Mouse (Mus musculus): ENCODE measurements around the gene Atpaf2. TPM values are rescaled to one million over a fixed set of nuclear protein-coding genes. Genes with fewer than 3 reads are reported as not detected.
A peak's percentile ranks its signal among the peaks of the same experiment; 100 is the strongest.

Gene Atpaf2
- polyA plus RNA-seq, 1 experiment from 2014 or later, result 40.1 TPM

DNA sequence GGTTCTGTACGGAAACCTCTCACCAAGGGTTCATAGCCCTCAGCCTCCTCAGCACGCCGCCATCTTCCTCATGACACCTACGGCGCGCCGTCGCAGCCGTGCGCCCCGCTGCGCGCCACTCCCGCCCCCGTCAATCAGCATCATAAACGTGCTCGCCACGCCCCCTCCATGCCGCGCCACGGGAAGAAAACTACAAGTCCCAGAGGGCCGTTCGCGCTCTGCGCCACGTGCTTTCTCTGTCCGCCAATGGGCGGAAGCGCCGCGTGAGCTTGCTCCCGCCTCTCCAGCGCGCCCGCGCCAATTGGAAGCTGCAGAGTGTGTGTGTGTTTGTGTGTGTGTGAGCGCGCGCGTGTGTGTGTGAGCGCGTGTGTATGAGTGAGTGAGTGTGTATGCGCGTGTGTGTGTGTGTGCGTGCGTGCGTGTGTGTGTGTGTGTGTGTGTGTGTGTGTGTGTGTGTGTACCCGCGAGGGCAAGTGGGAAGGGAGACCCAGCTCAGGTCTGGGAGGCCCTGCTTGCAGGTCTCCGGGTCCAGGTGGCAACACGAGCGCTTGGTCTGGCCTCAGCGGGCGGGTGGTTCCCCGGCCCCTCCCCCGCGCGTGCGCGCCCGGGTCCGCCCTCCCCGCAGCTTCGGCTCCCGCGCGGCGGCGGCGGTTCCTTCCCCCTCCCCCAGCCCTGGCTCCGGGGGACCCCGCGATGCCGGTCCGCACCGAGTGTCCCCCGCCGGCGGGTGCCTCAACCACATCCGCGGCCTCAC, 1.1 kb downstream of the Atpaf2 start, which contains the start of gene Gid4:
Gene Gid4 (plus strand): TSS at position 183 of the 754 bp plus-strand sequence.
- H3K27ac ChIP-seq (ENCODE audit: low read depth, low read length), result peak within 1 kb of the TSS; percentile 73
- peak within 1 kb of the TSS; percentile 80 for H3K4me2 ChIP-seq (ENCODE audit: low read depth, low read length, severe bottlenecking)
- H3K27me3 ChIP-seq (ENCODE audit: control insufficient read depth, insufficient read depth, low read length), result no peaks in the 10 kb centered on the region
- DNase-seq (ENCODE audit: low spot score), result peak; percentile 99
- no peaks in the 10 kb centered on the region for H3K36me3 ChIP-seq (ENCODE audit: control insufficient read depth, insufficient read depth, low read length)
- WGBS, result under 1% methylated on average over 67 of the region's 81 CpGs
- peak within 1 kb of the TSS; percentile 87 for H3K4me3 ChIP-seq (ENCODE audit: low read depth, low read length)
- peak; percentile 98 for ATAC-seq (replicated peaks; ENCODE audit: low FRiP score)
- peak within 1 kb of the TSS; percentile 88 for H3K9ac ChIP-seq (ENCODE audit: low read length)
- H3K9me3 ChIP-seq (ENCODE audit: control insufficient read depth, low read length), result no peaks in the 10 kb centered on the region
- H3K4me1 ChIP-seq (replicated peaks; ENCODE audit: control insufficient read depth, insufficient read depth, low read length), result peaks cover 5% of the 10 kb centered on the region

DNA sequence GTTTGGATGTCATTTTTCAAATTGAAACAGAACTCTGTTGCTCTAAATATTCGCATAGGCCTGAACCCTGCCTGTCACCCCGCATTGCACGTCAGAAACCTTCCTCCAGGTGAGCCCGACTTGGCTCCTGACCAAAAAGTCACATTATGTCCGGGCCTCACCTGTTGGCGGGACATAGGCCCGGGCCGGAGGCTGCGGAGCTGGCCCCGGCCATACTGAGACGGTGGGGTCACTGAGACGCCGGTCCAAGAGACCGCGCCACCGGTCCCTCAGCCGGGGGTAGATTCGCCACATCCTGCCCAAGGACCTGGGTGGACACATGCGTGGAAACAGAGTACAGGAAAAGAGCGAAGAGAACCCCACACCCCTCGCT, 1.7 kb downstream of the Atpaf2 start:
- peaks cover 5% of the 10 kb centered on the region for H3K4me1 ChIP-seq (replicated peaks; ENCODE audit: control insufficient read depth, insufficient read depth, low read length)
- H3K27ac ChIP-seq (ENCODE audit: low read depth, low read length), result no peak overlapping the region
- peak overlapping the region; percentile 88 for H3K9ac ChIP-seq (ENCODE audit: low read length)
- H3K9me3 ChIP-seq (ENCODE audit: control insufficient read depth, low read length), result no peaks in the 10 kb centered on the region
- H3K36me3 ChIP-seq (ENCODE audit: control insufficient read depth, insufficient read depth, low read length), result no peaks in the 10 kb centered on the region
- DNase-seq (ENCODE audit: low spot score) (no peak), ATAC-seq (replicated peaks; ENCODE audit: low FRiP score) (peak; percentile 69)
- H3K4me2 ChIP-seq (ENCODE audit: low read depth, low read length, severe bottlenecking), result peak overlapping the region; percentile 80
- WGBS, result 0% methylated on average over 21 of the region's 21 CpGs
- H3K27me3 ChIP-seq (ENCODE audit: control insufficient read depth, insufficient read depth, low read length), result no peaks in the 10 kb centered on the region
- peak overlapping the region; percentile 87 for H3K4me3 ChIP-seq (ENCODE audit: low read depth, low read length)

DNA sequence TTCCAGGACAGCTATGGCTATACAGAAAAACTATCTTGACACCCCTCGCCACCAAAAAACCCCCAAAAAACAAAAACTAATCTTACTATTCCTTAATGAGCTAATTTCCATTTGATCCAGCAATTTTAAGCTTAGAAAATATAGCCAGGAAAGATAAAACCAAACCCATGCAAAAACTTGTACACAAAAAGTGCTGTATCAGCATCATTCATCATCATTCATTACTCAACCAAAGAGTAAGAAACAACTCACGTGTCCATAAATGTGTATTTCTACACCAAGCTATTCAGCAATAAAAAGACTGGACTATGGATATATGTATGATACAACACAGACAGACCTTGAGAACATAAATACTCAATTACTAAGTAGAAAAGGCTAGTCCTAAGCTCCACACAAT, 5.3 kb downstream of the Atpaf2 start:
- H3K9me3 ChIP-seq (ENCODE audit: control insufficient read depth, low read length), result no peaks in the 10 kb centered on the region
- no peak overlapping the region for H3K27ac ChIP-seq (ENCODE audit: low read depth, low read length)
- H3K27me3 ChIP-seq (ENCODE audit: control insufficient read depth, insufficient read depth, low read length), result no peaks in the 10 kb centered on the region
- ATAC-seq (replicated peaks; ENCODE audit: low FRiP score) (no peak), DNase-seq (ENCODE audit: low spot score) (no peak)
- WGBS, result 85% methylated on average over 2 of the region's 2 CpGs
- no peak overlapping the region for H3K4me3 ChIP-seq (ENCODE audit: low read depth, low read length)
- no peak overlapping the region for H3K9ac ChIP-seq (ENCODE audit: low read length)
- no peaks in the 10 kb centered on the region; the same call in 1 of the 2 replicates for H3K36me3 ChIP-seq (ENCODE audit: control insufficient read depth, insufficient read depth, low read length)
- no peaks in the 10 kb centered on the region for H3K4me1 ChIP-seq (replicated peaks; ENCODE audit: control insufficient read depth, insufficient read depth, low read length)
- H3K4me2 ChIP-seq (ENCODE audit: low read depth, low read length, severe bottlenecking), result no peak overlapping the region

DNA sequence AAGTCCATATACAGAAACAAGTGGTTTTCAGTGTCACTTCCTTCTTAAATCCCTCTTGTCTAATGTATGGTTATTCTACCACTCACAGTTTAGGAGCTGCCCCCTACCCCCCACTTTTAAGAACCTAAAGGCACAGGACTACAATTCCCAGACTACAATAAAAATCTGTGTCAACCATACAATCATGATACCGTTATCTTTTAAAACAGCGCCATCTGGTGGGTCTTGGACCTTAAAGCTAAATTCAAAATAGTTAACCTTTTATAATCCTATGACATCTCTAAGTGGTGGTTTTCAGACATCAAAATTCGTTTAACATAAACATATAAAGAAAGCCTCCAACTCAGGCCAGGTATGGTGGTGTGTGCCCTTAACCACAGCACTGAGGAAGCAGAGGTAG, 6.1 kb downstream of the Atpaf2 start:
- Histone ChIP-seq H3K4me1 (replicated peaks; ENCODE audit: control insufficient read depth, insufficient read depth, low read length) (no peaks in the 10 kb centered on the region), H3K27me3 (ENCODE audit: control insufficient read depth, insufficient read depth, low read length) (no peaks in the 10 kb centered on the region), H3K4me2 (ENCODE audit: low read depth, low read length, severe bottlenecking) (no peak overlapping the region), H3K9ac (ENCODE audit: low read length) (no peak overlapping the region), H3K36me3 (ENCODE audit: control insufficient read depth, insufficient read depth, low read length) (no peaks in the 10 kb centered on the region; the same call in 1 of the 2 replicates), H3K9me3 (ENCODE audit: control insufficient read depth, low read length) (no peaks in the 10 kb centered on the region), H3K4me3 (ENCODE audit: low read depth, low read length) (no peak overlapping the region), H3K27ac (ENCODE audit: low read depth, low read length) (no peak overlapping the region)
- DNase-seq (ENCODE audit: low spot score) (peak; percentile 56), ATAC-seq (replicated peaks; ENCODE audit: low FRiP score) (no peak)
- WGBS, result 21% methylated on average over 3 of the region's 3 CpGs

DNA sequence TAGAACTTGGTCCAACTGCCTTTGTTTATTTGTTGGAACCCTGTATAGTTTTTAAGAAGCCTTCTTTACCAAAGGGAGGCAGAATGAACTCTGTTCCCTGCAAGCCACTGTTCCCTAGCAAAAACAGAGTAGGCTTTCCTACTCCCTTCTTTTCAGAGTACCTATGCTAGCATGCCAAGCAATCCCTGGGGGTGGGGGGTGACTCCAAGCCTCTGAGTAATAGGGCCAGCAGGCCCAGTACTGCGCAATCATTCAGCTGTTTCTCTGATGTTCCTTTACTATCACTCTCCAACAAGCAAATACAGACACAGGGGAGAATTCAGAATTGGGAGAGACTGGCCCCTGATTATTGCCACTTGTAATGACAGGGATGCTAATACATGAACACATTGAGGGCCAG, 11.7 kb downstream of the Atpaf2 start:
- DNase-seq (ENCODE audit: low spot score) (no peak), ATAC-seq (replicated peaks; ENCODE audit: low FRiP score) (no peak)
- Histone ChIP-seq H3K4me1 (replicated peaks; ENCODE audit: control insufficient read depth, insufficient read depth, low read length) (no peaks in the 10 kb centered on the region), H3K4me3 (ENCODE audit: low read depth, low read length) (no peak overlapping the region), H3K27me3 (ENCODE audit: control insufficient read depth, insufficient read depth, low read length) (no peaks in the 10 kb centered on the region), H3K9ac (ENCODE audit: low read length) (no peak overlapping the region), H3K36me3 (ENCODE audit: control insufficient read depth, insufficient read depth, low read length) (no peaks in the 10 kb centered on the region; the same call in 1 of the 2 replicates), H3K27ac (ENCODE audit: low read depth, low read length) (no peak overlapping the region), H3K4me2 (ENCODE audit: low read depth, low read length, severe bottlenecking) (no peak overlapping the region), H3K9me3 (ENCODE audit: control insufficient read depth, low read length) (no peaks in the 10 kb centered on the region)
- 94% methylated on average over 1 of the region's 1 CpGs for WGBS

DNA sequence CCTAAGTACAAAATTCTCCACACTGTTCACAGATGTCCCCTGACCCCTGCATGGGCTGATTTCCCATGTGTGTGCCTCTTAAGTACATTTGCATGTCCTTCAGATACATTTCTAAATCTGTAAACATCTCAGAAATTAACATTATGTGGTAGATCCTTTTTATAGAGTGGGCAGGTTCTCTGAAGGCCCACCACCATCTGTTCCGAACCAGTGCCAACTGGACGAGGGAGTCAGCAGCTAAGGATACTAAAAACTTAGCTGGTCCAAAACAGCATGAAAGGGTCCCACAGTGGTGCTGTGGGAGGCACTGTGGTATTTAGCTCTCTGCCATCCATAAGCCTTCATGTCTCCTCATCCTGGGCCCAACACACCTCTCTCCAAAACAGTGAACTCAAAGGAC, 21.1 kb downstream of the Atpaf2 start:
- H3K9me3 ChIP-seq (ENCODE audit: control insufficient read depth, low read length), result no peaks in the 10 kb centered on the region
- H3K27ac ChIP-seq (ENCODE audit: low read depth, low read length), result no peak overlapping the region
- no peak overlapping the region for H3K4me2 ChIP-seq (ENCODE audit: low read depth, low read length, severe bottlenecking)
- H3K27me3 ChIP-seq (ENCODE audit: control insufficient read depth, insufficient read depth, low read length), result no peaks in the 10 kb centered on the region
- H3K36me3 ChIP-seq (ENCODE audit: control insufficient read depth, insufficient read depth, low read length), result no peaks in the 10 kb centered on the region; the same call in 1 of the 2 replicates
- 90% methylated on average over 2 of the region's 2 CpGs for WGBS
- H3K9ac ChIP-seq (ENCODE audit: low read length), result no peak overlapping the region
- no peaks in the 10 kb centered on the region for H3K4me1 ChIP-seq (replicated peaks; ENCODE audit: control insufficient read depth, insufficient read depth, low read length)
- no peak for ATAC-seq (replicated peaks; ENCODE audit: low FRiP score)
- DNase-seq (ENCODE audit: low spot score), result no peak
- no peak overlapping the region for H3K4me3 ChIP-seq (ENCODE audit: low read depth, low read length)

DNA sequence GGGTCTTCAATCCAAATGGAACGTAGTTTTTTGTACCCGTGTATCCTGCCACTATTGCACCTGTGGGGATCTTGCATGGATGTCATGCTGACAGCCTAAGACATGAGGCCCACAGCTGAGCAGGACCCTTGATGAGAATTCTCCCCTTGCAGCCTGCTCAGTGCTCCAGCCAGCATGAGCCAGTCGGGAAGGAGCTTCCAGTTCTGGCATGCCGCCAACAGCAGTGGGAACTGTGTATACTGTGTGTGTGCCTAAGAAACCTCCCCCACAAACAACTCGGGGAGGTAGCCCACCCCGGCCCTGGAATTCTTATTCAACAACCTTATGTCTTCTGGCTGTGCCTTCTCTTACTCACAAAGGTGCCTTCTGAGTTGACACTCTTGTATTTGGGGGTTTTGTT, 21.7 kb downstream of the Atpaf2 start:
- no peaks in the 10 kb centered on the region for H3K4me1 ChIP-seq (replicated peaks; ENCODE audit: control insufficient read depth, insufficient read depth, low read length)
- H3K27me3 ChIP-seq (ENCODE audit: control insufficient read depth, insufficient read depth, low read length), result no peaks in the 10 kb centered on the region
- no peaks in the 10 kb centered on the region for H3K9me3 ChIP-seq (ENCODE audit: control insufficient read depth, low read length)
- H3K9ac ChIP-seq (ENCODE audit: low read length), result no peak overlapping the region
- no peaks in the 10 kb centered on the region for H3K36me3 ChIP-seq (ENCODE audit: control insufficient read depth, insufficient read depth, low read length)
- DNase-seq (ENCODE audit: low spot score), result no peak
- H3K4me2 ChIP-seq (ENCODE audit: low read depth, low read length, severe bottlenecking), result no peak overlapping the region
- ATAC-seq (replicated peaks; ENCODE audit: low FRiP score), result no peak
- no peak overlapping the region for H3K27ac ChIP-seq (ENCODE audit: low read depth, low read length)
- WGBS, result 80% methylated on average over 6 of the region's 6 CpGs
- no peak overlapping the region for H3K4me3 ChIP-seq (ENCODE audit: low read depth, low read length)

DNA sequence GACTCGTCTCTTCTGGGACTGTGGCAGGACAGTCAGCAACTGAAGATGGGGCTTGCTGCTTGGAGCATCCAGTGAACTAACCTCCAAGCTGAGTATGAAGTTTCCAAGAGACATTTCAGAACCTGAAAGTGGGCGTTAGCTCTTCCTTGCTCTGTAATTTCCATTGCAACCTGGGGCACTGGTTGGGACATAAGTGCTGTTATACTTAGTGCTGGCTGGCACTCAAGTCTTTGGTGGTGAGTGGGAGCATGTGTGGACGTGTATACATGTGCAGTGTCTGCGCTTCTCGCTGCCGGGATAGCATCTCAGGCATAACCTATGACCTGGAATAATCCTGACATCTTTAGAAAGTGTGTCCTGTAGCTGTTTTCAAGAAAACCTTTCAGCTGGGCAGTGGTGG, 26.9 kb downstream of the Atpaf2 start:
- WGBS, result 88% methylated on average over 6 of the region's 6 CpGs
- H3K27me3 ChIP-seq (ENCODE audit: control insufficient read depth, insufficient read depth, low read length), result no peaks in the 10 kb centered on the region
- DNase-seq (ENCODE audit: low spot score) (no peak), ATAC-seq (replicated peaks; ENCODE audit: low FRiP score) (no peak)
- H3K9me3 ChIP-seq (ENCODE audit: control insufficient read depth, low read length), result no peaks in the 10 kb centered on the region
- H3K4me2 ChIP-seq (ENCODE audit: low read depth, low read length, severe bottlenecking), result no peak overlapping the region
- no peak overlapping the region for H3K9ac ChIP-seq (ENCODE audit: low read length)
- no peaks in the 10 kb centered on the region for H3K4me1 ChIP-seq (replicated peaks; ENCODE audit: control insufficient read depth, insufficient read depth, low read length)
- H3K36me3 ChIP-seq (ENCODE audit: control insufficient read depth, insufficient read depth, low read length), result no peaks in the 10 kb centered on the region
- H3K4me3 ChIP-seq (ENCODE audit: low read depth, low read length), result no peak overlapping the region
- no peak overlapping the region for H3K27ac ChIP-seq (ENCODE audit: low read depth, low read length)

DNA sequence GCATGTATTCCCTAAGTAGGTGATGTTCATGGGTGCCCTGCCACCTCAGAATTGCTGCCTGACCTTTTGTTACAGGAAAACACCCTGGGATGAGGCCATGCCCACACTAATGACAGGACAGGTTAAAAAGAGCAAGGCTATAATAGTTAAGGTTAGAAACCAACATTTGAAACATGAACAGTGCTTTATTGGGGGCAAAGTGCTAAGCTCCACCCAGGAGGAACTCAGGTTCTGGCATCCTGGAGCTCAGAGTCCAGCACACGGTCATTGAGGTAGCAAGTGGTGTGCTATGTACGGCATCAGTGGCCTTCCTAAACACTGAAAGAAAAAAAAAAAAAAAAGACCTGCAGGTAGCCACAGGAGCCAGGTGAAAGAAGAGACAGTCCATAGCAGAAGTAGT, 30.3 kb downstream of the Atpaf2 start:
- DNase-seq (ENCODE audit: low spot score), result no peak
- H3K9me3 ChIP-seq (ENCODE audit: control insufficient read depth, low read length), result no peaks in the 10 kb centered on the region
- peaks cover 5% of the 10 kb centered on the region; the same call in 1 of the 2 replicates for H3K4me1 ChIP-seq (replicated peaks; ENCODE audit: control insufficient read depth, insufficient read depth, low read length)
- no peaks in the 10 kb centered on the region for H3K27me3 ChIP-seq (ENCODE audit: control insufficient read depth, insufficient read depth, low read length)
- no peak overlapping the region for H3K9ac ChIP-seq (ENCODE audit: low read length)
- H3K27ac ChIP-seq (ENCODE audit: low read depth, low read length), result no peak overlapping the region
- H3K36me3 ChIP-seq (ENCODE audit: control insufficient read depth, insufficient read depth, low read length), result no peaks in the 10 kb centered on the region
- H3K4me2 ChIP-seq (ENCODE audit: low read depth, low read length, severe bottlenecking), result no peak overlapping the region
- no peak for ATAC-seq (replicated peaks; ENCODE audit: low FRiP score)
- WGBS, result 87% methylated on average over 2 of the region's 2 CpGs
- H3K4me3 ChIP-seq (ENCODE audit: low read depth, low read length), result no peak overlapping the region
